Mouse (Mus musculus) hindbrain, embryonic 13.5 days (tissue): ENCODE results near the gene Ola1. TPM values are rescaled to one million over a fixed set of nuclear protein-coding genes. Genes with fewer than 3 reads are reported as not detected.

Experiments
- ATAC-seq: fragments of 200-750 bp; cut with Nextera tagmentation; 2 replicates; pipeline ENCODE4 v1.8.0; 2017; ENCODE audit warnings: moderate TSS enrichment; ENCODE audit not compliant: low FRiP score
- H3K27ac ChIP-seq: fragments of 300-500 bp; sonication (generic); 2 replicates; pipeline ENCODE4 v1.5.1; 2015; ENCODE audit warnings: inconsistent platforms, mild to moderate bottlenecking, moderate library complexity
- H3K27me3 ChIP-seq: fragments of 300-500 bp; sonication (generic); 2 replicates; pipeline ENCODE4 v1.6.1; 2015; ENCODE audit warnings: mild to moderate bottlenecking, inconsistent platforms
- H3K36me3 ChIP-seq: fragments of 300-500 bp; sonication (generic); 2 replicates; pipeline ENCODE4 v1.6.1; 2015; ENCODE audit warnings: mild to moderate bottlenecking, inconsistent platforms
- H3K4me1 ChIP-seq: fragments of 300-500 bp; sonication (generic); replicated peaks from 2 replicates; pipeline ENCODE4 v1.6.1; 2015; ENCODE audit warnings: inconsistent platforms
- H3K4me2 ChIP-seq: fragments of 300-500 bp; sonication (generic); 2 replicates; pipeline ENCODE4 v1.6.1; 2015; ENCODE audit warnings: inconsistent platforms, mild to moderate bottlenecking, moderate library complexity
- H3K4me3 ChIP-seq: fragments of 300-500 bp; sonication (generic); 2 replicates; pipeline ENCODE4 v1.5.1; 2015; ENCODE audit warnings: mild to moderate bottlenecking, inconsistent platforms
- H3K9ac ChIP-seq: fragments of 300-500 bp; sonication (generic); 2 replicates; pipeline ENCODE4 v1.6.1; 2015; ENCODE audit warnings: mild to moderate bottlenecking, inconsistent platforms
- H3K9me3 ChIP-seq: fragments of 300-500 bp; sonication (generic); 2 replicates; pipeline ENCODE4 v1.6.1; 2016; ENCODE audit warnings: inconsistent platforms
- WGBS: fragments of 180-500 bp; shearing (Covaris S2); methylation state at CpG from one replicate; pipeline ENCODE4 v1.1.7; 2015; 5-methylcytosine and 5-hydroxymethylcytosine counted together
- polyA plus RNA-seq: library from polyadenylated mRNA; unstranded; fragments of >200 nt; fragmentation: Nextera tagmentation; extraction: Ambion mirVana; gene quantifications from 2 replicates; pipeline ENCODE4 v1.2.1, GENCODE M21; 2015

Gene Ola1
- polyA plus RNA-seq, 1 experiment from 2014 or later = 91.7 TPM

- H3K4me1 ChIP-seq = peaks cover 12% of the 10 kb centered on the region
- H3K9me3 ChIP-seq = no peaks in the 10 kb centered on the region
- peak overlapping the region; percentile 90 for H3K9ac ChIP-seq
- peak overlapping the region; percentile 70 for H3K4me3 ChIP-seq
- H3K27ac ChIP-seq = peak overlapping the region; percentile 50
- WGBS = 0% methylated on average over 58 of the region's 68 CpGs
- peak overlapping the region; percentile 81 for H3K4me2 ChIP-seq
- peaks cover 16% of the 10 kb centered on the region for H3K36me3 ChIP-seq
- ATAC-seq = peak; percentile 97
- no peaks in the 10 kb centered on the region for H3K27me3 ChIP-seq
Observed at GRCm38 (mm10) chr2:73213871-73214659, 4.7 kb downstream of the Ola1 start.

- peaks cover 16% of the 10 kb centered on the region for H3K36me3 ChIP-seq
Observed at GRCm38 (mm10) chr2:73213539-73213870, 5.2 kb downstream of the Ola1 start.

GRCm38 (mm10) chr2:73204328-73204727 lies 14.4 kb downstream of the Ola1 start:
- ATAC-seq = no peak
- no peak overlapping the region for H3K4me2 ChIP-seq
- peaks cover 8% of the 10 kb centered on the region for H3K36me3 ChIP-seq
- H3K27ac ChIP-seq = no peak overlapping the region
- H3K4me3 ChIP-seq = no peak overlapping the region
- no peaks in the 10 kb centered on the region for H3K4me1 ChIP-seq
- no peaks in the 10 kb centered on the region for H3K27me3 ChIP-seq
- H3K9ac ChIP-seq = no peak overlapping the region
- no peaks in the 10 kb centered on the region for H3K9me3 ChIP-seq
- 94% methylated on average over 6 of the region's 6 CpGs for WGBS

More at GRCm38 (mm10) chr2:73213539-73213870, 5.2 kb downstream of the Ola1 start:
- no peak for ATAC-seq
- Histone ChIP-seq H3K27me3 (no peaks in the 10 kb centered on the region), H3K4me3 (peak overlapping the region; percentile 70), H3K4me2 (peak overlapping the region; percentile 81), H3K9me3 (no peaks in the 10 kb centered on the region), H3K4me1 (peaks cover 12% of the 10 kb centered on the region), H3K27ac (peak overlapping the region; percentile 50), H3K9ac (peak overlapping the region; percentile 90)
- WGBS = 25% methylated on average over 7 of the region's 7 CpGs

- Histone ChIP-seq H3K9me3 (no peaks in the 10 kb centered on the region), H3K27me3 (no peaks in the 10 kb centered on the region), H3K4me1 (no peaks in the 10 kb centered on the region), H3K9ac (no peak overlapping the region), H3K4me2 (no peak overlapping the region), H3K36me3 (no peaks in the 10 kb centered on the region), H3K4me3 (no peak overlapping the region), H3K27ac (no peak overlapping the region)
- ATAC-seq = no peak
- 95% methylated on average over 2 of the region's 2 CpGs for WGBS
Observed at GRCm38 (mm10) chr2:73188488-73188887, 30.2 kb downstream of the Ola1 start.

- no peaks in the 10 kb centered on the region for H3K27me3 ChIP-seq
- no peaks in the 10 kb centered on the region for H3K36me3 ChIP-seq
- peaks cover 1% of the 10 kb centered on the region for H3K4me1 ChIP-seq
- H3K4me3 ChIP-seq = no peak overlapping the region
- no peak overlapping the region for H3K9ac ChIP-seq
- 81% methylated on average over 3 of the region's 3 CpGs for WGBS
- no peaks in the 10 kb centered on the region for H3K9me3 ChIP-seq
- H3K27ac ChIP-seq = no peak overlapping the region
- ATAC-seq = no peak
- no peak overlapping the region for H3K4me2 ChIP-seq
Observed at GRCm38 (mm10) chr2:73185185-73185584, 33.5 kb downstream of the Ola1 start.

GRCm38 (mm10) chr2:73169496-73169895 lies 49.2 kb downstream of the Ola1 start:
- Histone ChIP-seq H3K36me3 (no peaks in the 10 kb centered on the region), H3K9me3 (no peaks in the 10 kb centered on the region), H3K27ac (no peak overlapping the region), H3K9ac (no peak overlapping the region), H3K4me3 (no peak overlapping the region), H3K4me1 (peaks cover 3% of the 10 kb centered on the region; the same call in 1 of the 2 replicates), H3K27me3 (no peaks in the 10 kb centered on the region), H3K4me2 (no peak overlapping the region)
- no peak for ATAC-seq
- WGBS = 68% methylated on average over 5 of the region's 5 CpGs

GRCm38 (mm10) chr2:73167126-73167525 lies 51.6 kb downstream of the Ola1 start:
- Histone ChIP-seq H3K9ac (no peak overlapping the region), H3K4me2 (no peak overlapping the region), H3K9me3 (no peaks in the 10 kb centered on the region), H3K27me3 (no peaks in the 10 kb centered on the region), H3K27ac (no peak overlapping the region), H3K36me3 (no peaks in the 10 kb centered on the region), H3K4me1 (peaks cover 3% of the 10 kb centered on the region; the same call in 1 of the 2 replicates), H3K4me3 (no peak overlapping the region)
- no peak for ATAC-seq

GRCm38 (mm10) chr2:73164666-73165065 lies 54.1 kb downstream of the Ola1 start:
- WGBS = 79% methylated on average over 1 of the region's 1 CpGs
- Histone ChIP-seq H3K9me3 (no peaks in the 10 kb centered on the region), H3K9ac (no peak overlapping the region), H3K4me1 (no peaks in the 10 kb centered on the region), H3K36me3 (no peaks in the 10 kb centered on the region), H3K4me2 (no peak overlapping the region), H3K27ac (no peak overlapping the region), H3K4me3 (no peak overlapping the region), H3K27me3 (no peaks in the 10 kb centered on the region)
- ATAC-seq = no peak

GRCm38 (mm10) chr2:73160772-73161171 lies 58.0 kb downstream of the Ola1 start:
- Histone ChIP-seq H3K4me3 (no peak overlapping the region), H3K27ac (no peak overlapping the region), H3K4me1 (peaks cover 4% of the 10 kb centered on the region; the same call in 1 of the 2 replicates), H3K9me3 (no peaks in the 10 kb centered on the region), H3K4me2 (no peak overlapping the region), H3K9ac (no peak overlapping the region), H3K27me3 (no peaks in the 10 kb centered on the region), H3K36me3 (peaks cover 8% of the 10 kb centered on the region)
- 90% methylated on average over 2 of the region's 2 CpGs for WGBS
- ATAC-seq = no peak

GRCm38 (mm10) chr2:73157202-73157601 lies 61.5 kb downstream of the Ola1 start:
- no peak overlapping the region for H3K4me2 ChIP-seq
- H3K27ac ChIP-seq = no peak overlapping the region
- peaks cover 4% of the 10 kb centered on the region; the same call in 1 of the 2 replicates for H3K4me1 ChIP-seq
- H3K36me3 ChIP-seq = peaks cover 13% of the 10 kb centered on the region
- H3K4me3 ChIP-seq = no peak overlapping the region
- no peak for ATAC-seq
- WGBS = 71% methylated on average over 3 of the region's 3 CpGs
- no peaks in the 10 kb centered on the region for H3K9me3 ChIP-seq
- H3K9ac ChIP-seq = no peak overlapping the region
- no peaks in the 10 kb centered on the region for H3K27me3 ChIP-seq

GRCm38 (mm10) chr2:73150526-73150925 lies 68.2 kb downstream of the Ola1 start:
- Histone ChIP-seq H3K4me2 (no peak overlapping the region), H3K4me1 (no peaks in the 10 kb centered on the region), H3K27ac (no peak overlapping the region), H3K9ac (no peak overlapping the region), H3K36me3 (peaks cover 3% of the 10 kb centered on the region), H3K9me3 (no peaks in the 10 kb centered on the region), H3K27me3 (peaks cover 3% of the 10 kb centered on the region; the same call in 1 of the 2 replicates), H3K4me3 (no peak overlapping the region)
- no peak for ATAC-seq
- 59% methylated on average over 3 of the region's 3 CpGs for WGBS

GRCm38 (mm10) chr2:73146111-73146510 lies 72.6 kb downstream of the Ola1 start:
- H3K27me3 ChIP-seq = peaks cover 11% of the 10 kb centered on the region
- peaks cover 9% of the 10 kb centered on the region for H3K4me1 ChIP-seq
- no peak overlapping the region for H3K9ac ChIP-seq
- no peak overlapping the region for H3K27ac ChIP-seq
- H3K9me3 ChIP-seq = no peaks in the 10 kb centered on the region
- no peak for ATAC-seq
- WGBS = 78% methylated on average over 2 of the region's 2 CpGs
- no peak overlapping the region for H3K4me3 ChIP-seq
- no peaks in the 10 kb centered on the region; the same call in 1 of the 2 replicates for H3K36me3 ChIP-seq
- no peak overlapping the region for H3K4me2 ChIP-seq

- WGBS = 33% methylated on average over 2 of the region's 2 CpGs
- no peaks in the 10 kb centered on the region for H3K9me3 ChIP-seq
- H3K27me3 ChIP-seq = peaks cover 12% of the 10 kb centered on the region
- no peak overlapping the region for H3K4me2 ChIP-seq
- no peak for ATAC-seq
- H3K36me3 ChIP-seq = no peaks in the 10 kb centered on the region; the same call in 1 of the 2 replicates
- H3K9ac ChIP-seq = no peak overlapping the region
- H3K27ac ChIP-seq = no peak overlapping the region
- no peak overlapping the region for H3K4me3 ChIP-seq
- H3K4me1 ChIP-seq = peaks cover 9% of the 10 kb centered on the region
Observed at GRCm38 (mm10) chr2:73143732-73144131, 75.0 kb downstream of the Ola1 start.
